Mouse (Mus musculus) limb, embryonic 14.5 days (tissue): ENCODE data around the gene Zmiz1. TPM values are rescaled to one million over a fixed set of nuclear protein-coding genes. Genes with fewer than 3 reads are reported as not detected.

Experiments used
- ATAC-seq: fragments of 200-750 bp; cut with Nextera tagmentation; 2 replicates; pipeline ENCODE4 v1.8.0; 2017; ENCODE audit warnings: low read depth, moderate number of reproducible peaks, moderate TSS enrichment; ENCODE audit not compliant: low FRiP score
- DNase-seq: peaks from one replicate; pipeline ENCODE4 v3.0.0-alpha.2; 2015; ENCODE audit warnings: low spot score
- H3K27ac ChIP-seq: fragments of 300-500 bp; sonication (generic); replicated peaks from 2 replicates; pipeline ENCODE4 v1.5.1; 2014; ENCODE audit warnings: low read depth, mild to moderate bottlenecking, low read length, moderate library complexity, mixed read lengths
- H3K27me3 ChIP-seq: fragments of 300-500 bp; sonication (generic); 2 replicates; pipeline ENCODE4 v1.6.1; 2014; ENCODE audit warnings: low read length, mixed read lengths; ENCODE audit not compliant: control insufficient read depth, insufficient read depth
- H3K36me3 ChIP-seq: fragments of 300-500 bp; sonication (generic); 2 replicates; pipeline ENCODE4 v1.6.1; 2014; ENCODE audit warnings: mild to moderate bottlenecking, low read length, moderate library complexity, mixed read lengths; ENCODE audit not compliant: control insufficient read depth, insufficient read depth
- H3K4me1 ChIP-seq: fragments of 300-500 bp; sonication (generic); 2 replicates; pipeline ENCODE4 v1.6.1; 2014; ENCODE audit warnings: antibody characterized with exemption, low read length, mixed read lengths; ENCODE audit not compliant: control insufficient read depth, insufficient read depth
- H3K4me2 ChIP-seq: fragments of 300-500 bp; sonication (generic); replicated peaks from 2 replicates; pipeline ENCODE4 v1.6.1; 2014; ENCODE audit warnings: low read depth, mild to moderate bottlenecking, low read length, moderate library complexity; ENCODE audit not compliant: severe bottlenecking
- H3K4me3 ChIP-seq: fragments of 300-500 bp; sonication (generic); replicated peaks from 2 replicates; pipeline ENCODE4 v1.5.1; 2014; ENCODE audit warnings: low read length
- H3K9ac ChIP-seq: fragments of 300-500 bp; sonication (generic); 2 replicates; pipeline ENCODE4 v1.6.1; 2014; ENCODE audit warnings: mild to moderate bottlenecking, low read depth, low read length, moderate library complexity; ENCODE audit not compliant: severe bottlenecking
- H3K9me3 ChIP-seq: fragments of 300-500 bp; sonication (generic); 2 replicates; pipeline ENCODE4 v1.6.1; 2016; ENCODE audit warnings: low read length; ENCODE audit not compliant: control insufficient read depth
- POLR2A ChIP-seq: fragments of 200-500 bp; IDR thresholded peaks from 2 replicates; pipeline ENCODE4 v1.8.0; 2012; ENCODE audit warnings: inconsistent platforms, mild to moderate bottlenecking, moderate library complexity, borderline replicate concordance; ENCODE audit not compliant: insufficient read depth, insufficient read length; ENCODE audit errors: extremely low read depth
- WGBS: fragments of 180-500 bp; shearing (Covaris S2); extraction: QIAGEN DNeasy Blood & Tissue Kit; methylation state at CpG from one replicate; pipeline ENCODE4 v1.1.7; 2014; 5-methylcytosine and 5-hydroxymethylcytosine counted together
- polyA plus RNA-seq, 2 experiments: library from polyadenylated mRNA; depleted of rRNA in 1 of 2; stranded (reverse) in 1 of 2; unstranded in 1 of 2; fragments of >200 nt; fragmentation: Nextera tagmentation in 1 of 2; extraction: Ambion mirVana in 1 of 2; gene quantifications; 2 replicates each; pipeline versions ENCODE4 v1.2.1 to v1.2.3; 2012 to 2014

Gene Zmiz1
- polyA plus RNA-seq, 2 experiments = 61.8 to 81.2 TPM

GRCm38 (mm10) chr14:25493301-25494241 is 34.6 kb downstream of the Zmiz1 start:
- Histone ChIP-seq H3K4me1 (peaks cover 74% of the 10 kb centered on the region), H3K9ac (no peak overlapping the region), H3K4me2 (no peak overlapping the region), H3K27ac (no peak overlapping the region), H3K36me3 (no peaks in the 10 kb centered on the region), H3K9me3 (no peaks in the 10 kb centered on the region), H3K4me3 (no peak overlapping the region), H3K27me3 (no peaks in the 10 kb centered on the region)
- no peak for TF ChIP-seq POLR2A
- DNase-seq (no peak), ATAC-seq (no peak)
- 60% methylated on average over 22 of the region's 22 CpGs for WGBS

DNA sequence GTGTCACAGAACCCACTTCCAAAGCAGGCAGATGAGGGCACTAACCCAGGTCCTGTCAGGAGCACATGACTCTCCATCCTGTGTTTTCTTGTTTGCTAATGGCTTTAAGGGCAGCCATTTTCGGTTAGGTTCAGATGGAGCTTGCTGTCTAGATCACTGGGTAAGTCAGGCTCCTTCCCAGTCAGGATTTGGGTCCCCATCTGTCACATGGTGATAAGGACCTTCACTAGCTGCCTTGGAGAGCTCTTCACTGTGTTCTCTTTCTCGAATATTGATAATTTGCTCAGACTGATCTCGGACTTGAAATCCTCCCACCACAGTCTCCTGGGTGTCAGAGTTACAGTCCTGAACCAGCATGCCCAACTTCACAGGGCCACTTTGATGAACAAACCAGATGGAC is 35.8 kb downstream of the Zmiz1 start:
- 77% methylated on average over 3 of the region's 3 CpGs for WGBS
- H3K9ac ChIP-seq = no peak overlapping the region
- H3K36me3 ChIP-seq = 0 out of 2 replicates have a peak, but pooled peaks cover 4% of the 10 kb centered on the region
- no peak overlapping the region for H3K27ac ChIP-seq
- H3K27me3 ChIP-seq = no peaks in the 10 kb centered on the region
- no peak overlapping the region for H3K4me2 ChIP-seq
- H3K4me1 ChIP-seq = peaks cover 73% of the 10 kb centered on the region
- H3K4me3 ChIP-seq = no peak overlapping the region
- DNase-seq (no peak), ATAC-seq (no peak)
- TF ChIP-seq POLR2A = no peak
- H3K9me3 ChIP-seq = no peaks in the 10 kb centered on the region

DNA sequence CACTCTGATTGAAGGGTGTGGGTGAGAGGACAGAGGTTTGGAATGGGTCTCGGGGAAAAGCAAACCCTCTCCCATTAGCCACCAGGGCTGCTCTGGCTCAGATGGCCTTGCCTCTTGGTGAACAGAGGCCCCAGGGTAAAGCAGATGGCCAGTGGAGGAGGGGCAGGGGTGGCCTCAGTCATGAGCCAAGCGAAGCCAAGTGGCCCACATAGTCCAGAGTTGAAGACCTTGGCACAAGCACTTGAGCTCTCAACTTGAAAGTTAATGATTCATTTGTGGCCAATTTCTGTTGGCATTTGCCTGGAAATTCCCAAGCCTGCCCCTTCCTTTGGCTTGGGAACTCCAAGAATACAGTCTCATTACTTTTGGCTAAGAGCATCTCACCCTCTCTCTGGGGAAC is 37.1 kb downstream of the Zmiz1 start:
- Histone ChIP-seq H3K4me2 (no peak overlapping the region), H3K9ac (no peak overlapping the region), H3K27ac (no peak overlapping the region), H3K27me3 (no peaks in the 10 kb centered on the region), H3K9me3 (no peaks in the 10 kb centered on the region), H3K36me3 (0 out of 2 replicates have a peak, but pooled peaks cover 5% of the 10 kb centered on the region), H3K4me1 (peaks cover 68% of the 10 kb centered on the region), H3K4me3 (no peak overlapping the region)
- ATAC-seq (no peak), DNase-seq (no peak)
- no peak for TF ChIP-seq POLR2A
- WGBS = 60% methylated on average over 2 of the region's 2 CpGs

GRCm38 (mm10) chr14:25496989-25497388 is 38.0 kb downstream of the Zmiz1 start:
- Histone ChIP-seq H3K36me3 (0 out of 2 replicates have a peak, but pooled peaks cover 5% of the 10 kb centered on the region), H3K27me3 (no peaks in the 10 kb centered on the region), H3K4me2 (no peak overlapping the region), H3K9ac (no peak overlapping the region; the same call in 1 of the 2 replicates), H3K27ac (no peak overlapping the region), H3K4me3 (no peak overlapping the region), H3K9me3 (no peaks in the 10 kb centered on the region), H3K4me1 (peaks cover 62% of the 10 kb centered on the region)
- ATAC-seq = no peak
- DNase-seq = no peak
- TF ChIP-seq POLR2A = no peak
- WGBS = 56% methylated on average over 3 of the region's 3 CpGs

DNA sequence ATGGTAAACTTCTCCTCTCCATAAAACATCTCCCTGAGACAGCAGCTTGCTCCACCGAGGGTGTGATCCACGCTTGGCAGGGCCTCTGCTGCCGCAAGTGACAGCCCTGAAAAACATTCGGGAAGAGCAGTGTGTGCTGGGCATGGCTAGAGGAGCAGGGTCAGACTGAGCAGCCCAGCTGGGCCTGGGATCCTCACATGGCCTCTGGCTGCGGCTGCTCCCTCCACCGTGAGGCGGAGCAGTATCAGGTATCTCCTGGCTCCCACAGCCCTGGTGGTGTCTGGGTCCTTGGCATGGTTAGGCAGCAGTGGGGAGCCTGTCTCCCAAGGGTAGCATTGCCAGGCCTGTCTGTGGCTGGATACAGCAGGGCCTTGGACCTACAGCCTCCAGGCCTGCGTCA is 38.6 kb downstream of the Zmiz1 start:
- no peaks in the 10 kb centered on the region for H3K9me3 ChIP-seq
- no peak overlapping the region for H3K9ac ChIP-seq
- peaks cover 59% of the 10 kb centered on the region for H3K4me1 ChIP-seq
- peaks cover 9% of the 10 kb centered on the region; the same call in 1 of the 2 replicates for H3K36me3 ChIP-seq
- TF ChIP-seq POLR2A = no peak
- no peak overlapping the region for H3K4me3 ChIP-seq
- peak overlapping the region; percentile 6 for H3K27ac ChIP-seq
- no peak overlapping the region for H3K4me2 ChIP-seq
- DNase-seq = no peak
- H3K27me3 ChIP-seq = no peaks in the 10 kb centered on the region
- peak; percentile 35; the same call in 1 of the 2 replicates for ATAC-seq
- whole genome bisulfite sequencing = 18% methylated on average over 8 of the region's 8 CpGs
